Mouse (Mus musculus) liver, postnatal 0 days (tissue): ENCODE measurements at regions not wholly inside any gene's neighbourhood (a gene's known extent, or its start where the extent isn't known, plus 50 kb on each side); places are given as distances from the start of the nearest gene placed in this dataset.

Experiments
- CTCF ChIP-seq: sonication (generic); IDR thresholded peaks from 2 replicates; pipeline ENCODE4 v1.5.1; 2016; ENCODE audit warnings: antibody characterized with exemption, low read depth
- EP300 ChIP-seq: IDR thresholded peaks from 2 replicates; pipeline ENCODE4 v1.6.1; 2016; ENCODE audit warnings: antibody characterized with exemption, low read depth, mild to moderate bottlenecking

GRCm38 (mm10) chr3:131914997-131915396, 170.1 kb upstream of the Dkk2 start:
- TF ChIP-seq CTCF (no peak), EP300 (no peak)
